Mouse (Mus musculus): ENCODE data around the gene Arhgap18. TPM values are rescaled to one million over a fixed set of nuclear protein-coding genes. Genes with fewer than 3 reads are reported as not detected.

Arhgap18 gene
- polyA plus RNA-seq, 1 experiment = 1.9 TPM

GRCm38 (mm10) chr10:26750827-26751226 lies 2.4 kb upstream of the Arhgap18 start:
- no peaks in the 10 kb centered on the region for H3K36me3 ChIP-seq (ENCODE audit: control insufficient read depth, insufficient read depth)
- H3K4me2 ChIP-seq (ENCODE audit: low read depth) = no peak overlapping the region
- no peaks in the 10 kb centered on the region for H3K27me3 ChIP-seq (ENCODE audit: control insufficient read depth, insufficient read depth, insufficient read length)
- TF ChIP-seq MYOD1 (IDR thresholded peaks at IDR 0.05; ENCODE audit: control insufficient read depth in 1 of 3, insufficient read length in 2 of 3, low read depth in 2 of 3) (no peak), TCF12 (IDR thresholded peaks at IDR 0.05; ENCODE audit: insufficient read depth, poor library complexity, severe bottlenecking) (no peak), POLR2A (IDR thresholded peaks at IDR 0.05; ENCODE audit: insufficient read length, low read depth) (no peak), TCF3 (IDR thresholded peaks at IDR 0.05; ENCODE audit: insufficient read length, low read depth) (no peak), MAX (IDR thresholded peaks at IDR 0.05; ENCODE audit: low read depth) (no peak), REST (IDR thresholded peaks at IDR 0.05; ENCODE audit: insufficient read depth, insufficient read length) (no peak), E2F4 (IDR thresholded peaks at IDR 0.05; ENCODE audit: insufficient read depth) (no peak), MYOG (IDR thresholded peaks at IDR 0.05; ENCODE audit: control insufficient read depth in 1 of 3, insufficient read depth in 1 of 3, insufficient read length in 2 of 3, low read depth in 2 of 3) (no peak), SRF (IDR thresholded peaks at IDR 0.05; ENCODE audit: control insufficient read depth, insufficient read length, low read depth) (no peak), USF1 (IDR thresholded peaks at IDR 0.05; ENCODE audit: low read depth) (no peak), CEBPB (IDR thresholded peaks at IDR 0.05; ENCODE audit: insufficient read depth, poor library complexity, severe bottlenecking) (no peak), POLR2AphosphoS2 (IDR thresholded peaks at IDR 0.05; ENCODE audit: insufficient read length, low read depth) (no peak)
- H3K4me3 ChIP-seq = no peak overlapping the region
- no peak overlapping the region for H3ac ChIP-seq (ENCODE audit: control insufficient read depth, insufficient read length)
- H3K79me2 ChIP-seq (ENCODE audit: control insufficient read depth, insufficient read depth) = no peaks in the 10 kb centered on the region

GRCm38 (mm10) chr10:26752064-26752928 lies 925 bp upstream of the Arhgap18 start:
- Histone ChIP-seq H3K36me3 (ENCODE audit: control insufficient read depth, insufficient read depth) (no peaks in the 10 kb centered on the region), H3ac (ENCODE audit: control insufficient read depth, insufficient read length) (no peak overlapping the region), H3K4me2 (ENCODE audit: low read depth) (no peak overlapping the region), H3K79me2 (ENCODE audit: control insufficient read depth, insufficient read depth) (no peaks in the 10 kb centered on the region), H3K27me3 (ENCODE audit: control insufficient read depth, insufficient read depth, insufficient read length) (no peaks in the 10 kb centered on the region), H3K4me3 (no peak overlapping the region)
- TF ChIP-seq USF1 (IDR thresholded peaks at IDR 0.05; ENCODE audit: low read depth) (no peak), TCF3 (IDR thresholded peaks at IDR 0.05; ENCODE audit: insufficient read length, low read depth) (no peak), MYOD1 (IDR thresholded peaks at IDR 0.05; ENCODE audit: control insufficient read depth in 1 of 3, insufficient read length in 2 of 3, low read depth in 2 of 3) (no peak), SRF (IDR thresholded peaks at IDR 0.05; ENCODE audit: control insufficient read depth, insufficient read length, low read depth) (no peak), E2F4 (IDR thresholded peaks at IDR 0.05; ENCODE audit: insufficient read depth) (no peak), POLR2A (IDR thresholded peaks at IDR 0.05; ENCODE audit: insufficient read length, low read depth) (no peak), REST (IDR thresholded peaks at IDR 0.05; ENCODE audit: insufficient read depth, insufficient read length) (no peak), TCF12 (IDR thresholded peaks at IDR 0.05; ENCODE audit: insufficient read depth, poor library complexity, severe bottlenecking) (no peak), CEBPB (IDR thresholded peaks at IDR 0.05; ENCODE audit: insufficient read depth, poor library complexity, severe bottlenecking) (no peak), POLR2AphosphoS2 (IDR thresholded peaks at IDR 0.05; ENCODE audit: insufficient read length, low read depth) (no peak), MAX (IDR thresholded peaks at IDR 0.05; ENCODE audit: low read depth) (no peak), MYOG (IDR thresholded peaks at IDR 0.05; ENCODE audit: control insufficient read depth in 1 of 3, insufficient read depth in 1 of 3, insufficient read length in 2 of 3, low read depth in 2 of 3) (no peak)

GRCm38 (mm10) chr10:26754006-26754405 lies 785 bp downstream of the Arhgap18 start:
- H3K79me2 ChIP-seq (ENCODE audit: control insufficient read depth, insufficient read depth) = no peaks in the 10 kb centered on the region
- no peak overlapping the region for H3K4me2 ChIP-seq (ENCODE audit: low read depth)
- H3ac ChIP-seq (ENCODE audit: control insufficient read depth, insufficient read length) = no peak overlapping the region
- H3K4me3 ChIP-seq = no peak overlapping the region
- TF ChIP-seq SRF (IDR thresholded peaks at IDR 0.05; ENCODE audit: control insufficient read depth, insufficient read length, low read depth) = no peak
- no peaks in the 10 kb centered on the region for H3K27me3 ChIP-seq (ENCODE audit: control insufficient read depth, insufficient read depth, insufficient read length)
- no peaks in the 10 kb centered on the region for H3K36me3 ChIP-seq (ENCODE audit: control insufficient read depth, insufficient read depth)

GRCm38 (mm10) chr10:26757231-26757630 lies 4.0 kb downstream of the Arhgap18 start:
- Histone ChIP-seq H3K36me3 (ENCODE audit: control insufficient read depth, insufficient read depth) (no peaks in the 10 kb centered on the region), H3K4me3 (no peak overlapping the region), H3K79me2 (ENCODE audit: control insufficient read depth, insufficient read depth) (no peaks in the 10 kb centered on the region), H3K4me2 (ENCODE audit: low read depth) (no peak overlapping the region), H3K27me3 (ENCODE audit: control insufficient read depth, insufficient read depth, insufficient read length) (no peaks in the 10 kb centered on the region), H3ac (ENCODE audit: control insufficient read depth, insufficient read length) (no peak overlapping the region)
- TF ChIP-seq USF1 (IDR thresholded peaks at IDR 0.05; ENCODE audit: low read depth) (no peak), REST (IDR thresholded peaks at IDR 0.05; ENCODE audit: insufficient read depth, insufficient read length) (no peak), TCF12 (IDR thresholded peaks at IDR 0.05; ENCODE audit: insufficient read depth, poor library complexity, severe bottlenecking) (no peak), POLR2AphosphoS2 (IDR thresholded peaks at IDR 0.05; ENCODE audit: insufficient read length, low read depth) (no peak), CEBPB (IDR thresholded peaks at IDR 0.05; ENCODE audit: insufficient read depth, poor library complexity, severe bottlenecking) (no peak)

GRCm38 (mm10) chr10:26759469-26759868 lies 6.2 kb downstream of the Arhgap18 start:
- no peak overlapping the region for H3ac ChIP-seq (ENCODE audit: control insufficient read depth, insufficient read length)
- no peak overlapping the region for H3K4me2 ChIP-seq (ENCODE audit: low read depth)
- no peaks in the 10 kb centered on the region for H3K79me2 ChIP-seq (ENCODE audit: control insufficient read depth, insufficient read depth)
- no peaks in the 10 kb centered on the region for H3K27me3 ChIP-seq (ENCODE audit: control insufficient read depth, insufficient read depth, insufficient read length)
- no peak for TF ChIP-seq MAX (IDR thresholded peaks at IDR 0.05; ENCODE audit: low read depth)
- TF ChIP-seq TCF12 (IDR thresholded peaks at IDR 0.05; ENCODE audit: insufficient read depth, poor library complexity, severe bottlenecking) = no peak
- no peak for TF ChIP-seq E2F4 (IDR thresholded peaks at IDR 0.05; ENCODE audit: insufficient read depth)
- TF ChIP-seq CEBPB (IDR thresholded peaks at IDR 0.05; ENCODE audit: insufficient read depth, poor library complexity, severe bottlenecking) = no peak
- TF ChIP-seq SRF (IDR thresholded peaks at IDR 0.05; ENCODE audit: control insufficient read depth, insufficient read length, low read depth) = no peak
- no peak for TF ChIP-seq POLR2AphosphoS2 (IDR thresholded peaks at IDR 0.05; ENCODE audit: insufficient read length, low read depth)
- TF ChIP-seq MYOD1 (IDR thresholded peaks at IDR 0.05; ENCODE audit: control insufficient read depth in 1 of 3, insufficient read length in 2 of 3, low read depth in 2 of 3) = peak in 1 of 3 experiments; percentile 4
- peak in 1 of 3 experiments; percentile 74 for TF ChIP-seq MYOG (IDR thresholded peaks at IDR 0.05; ENCODE audit: control insufficient read depth in 1 of 3, insufficient read depth in 1 of 3, insufficient read length in 2 of 3, low read depth in 2 of 3)
- no peak for TF ChIP-seq POLR2A (IDR thresholded peaks at IDR 0.05; ENCODE audit: insufficient read length, low read depth)
- TF ChIP-seq TCF3 (IDR thresholded peaks at IDR 0.05; ENCODE audit: insufficient read length, low read depth) = no peak
- no peak for TF ChIP-seq USF1 (IDR thresholded peaks at IDR 0.05; ENCODE audit: low read depth)
- no peak for TF ChIP-seq REST (IDR thresholded peaks at IDR 0.05; ENCODE audit: insufficient read depth, insufficient read length)
- no peak overlapping the region for H3K4me3 ChIP-seq
- H3K36me3 ChIP-seq (ENCODE audit: control insufficient read depth, insufficient read depth) = no peaks in the 10 kb centered on the region
